Mouse (Mus musculus) cortical plate, adult 2 months (tissue): ENCODE data around the gene Olfr1360.

Source experiments
- CTCF ChIP-seq: fragments of 200-500 bp; IDR thresholded peaks from 2 replicates; pipeline ENCODE4 v1.5.1; 2011; ENCODE audit warnings: mild to moderate bottlenecking, control low read depth, low read length; ENCODE audit not compliant: insufficient read depth; ENCODE audit errors: extremely low read depth
- POLR2A ChIP-seq: fragments of 200-500 bp; IDR thresholded peaks from 2 replicates; pipeline ENCODE4 v1.6.1; 2011; ENCODE audit warnings: mild to moderate bottlenecking, low read length, control low read depth; ENCODE audit not compliant: insufficient read depth; ENCODE audit errors: extremely low read depth

GRCm38 (mm10) chr13:21677305-21677704, at the start of gene Olfr1360:
- no peak for TF ChIP-seq POLR2A
- no peak for TF ChIP-seq CTCF
